Mouse (Mus musculus) embryonic fibroblast, embryonic 13.5 days (primary cell): ENCODE measurements at regions not wholly inside any gene's neighbourhood (a gene's known extent, or its start where the extent isn't known, plus 50 kb on each side); places are given as distances from the start of the nearest gene placed in this dataset.

ENCODE experiments used
- H3K27ac ChIP-seq: 2 replicates; pipeline ENCODE4 v1.5.1; 2012; ENCODE audit warnings: low read length, control low read depth, inconsistent platforms; ENCODE audit not compliant: insufficient read depth
- H3K4me1 ChIP-seq: 2 replicates; pipeline ENCODE4 v1.6.1; 2011; ENCODE audit warnings: low read length; ENCODE audit not compliant: control insufficient read depth, insufficient read depth
- H3K4me3 ChIP-seq: 2 replicates; pipeline ENCODE4 v1.5.1; 2011; ENCODE audit warnings: mild to moderate bottlenecking, control low read depth, low read length; ENCODE audit not compliant: insufficient read depth
- CTCF ChIP-seq: IDR thresholded peaks from 2 replicates; pipeline ENCODE4 v1.5.1; 2011; ENCODE audit warnings: mild to moderate bottlenecking, control low read depth, low read length, moderate library complexity, borderline replicate concordance; ENCODE audit not compliant: insufficient read depth
- POLR2A ChIP-seq: IDR thresholded peaks from 2 replicates; pipeline ENCODE4 v1.6.1; 2011; ENCODE audit warnings: low read depth, mild to moderate bottlenecking, control low read depth, low read length, moderate library complexity

DNA sequence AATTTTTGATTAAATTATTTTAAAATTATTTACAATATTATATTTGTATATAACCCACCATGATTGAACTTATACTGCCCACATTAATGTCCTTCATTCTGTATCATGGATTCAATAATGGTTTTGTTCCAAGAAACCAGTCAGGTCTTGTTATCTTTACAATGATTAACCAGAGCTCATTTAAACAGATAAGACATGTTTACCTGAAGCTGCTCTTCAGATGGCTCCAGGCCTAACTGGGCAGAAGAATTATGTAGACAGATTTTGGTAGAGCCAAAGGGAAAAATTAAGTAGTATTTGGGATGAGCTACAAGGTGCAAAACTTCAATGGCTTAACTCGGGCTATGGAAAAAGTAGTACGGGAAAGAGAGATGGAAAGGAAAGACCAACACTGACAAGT lies 97.7 kb upstream of the Kcnj16 start:
- TF ChIP-seq CTCF (no peak), POLR2A (no peak)
- Histone ChIP-seq H3K27ac (no peak overlapping the region), H3K4me1 (no peaks in the 10 kb centered on the region), H3K4me3 (no peak overlapping the region)

- no peak for TF ChIP-seq POLR2A
- TF ChIP-seq CTCF, result no peak
- Histone ChIP-seq H3K4me1 (no peaks in the 10 kb centered on the region), H3K27ac (no peak overlapping the region), H3K4me3 (no peak overlapping the region)
Measured at GRCm38 (mm10) chr11:110874626-110875025, 93.2 kb upstream of the Kcnj16 start.

DNA sequence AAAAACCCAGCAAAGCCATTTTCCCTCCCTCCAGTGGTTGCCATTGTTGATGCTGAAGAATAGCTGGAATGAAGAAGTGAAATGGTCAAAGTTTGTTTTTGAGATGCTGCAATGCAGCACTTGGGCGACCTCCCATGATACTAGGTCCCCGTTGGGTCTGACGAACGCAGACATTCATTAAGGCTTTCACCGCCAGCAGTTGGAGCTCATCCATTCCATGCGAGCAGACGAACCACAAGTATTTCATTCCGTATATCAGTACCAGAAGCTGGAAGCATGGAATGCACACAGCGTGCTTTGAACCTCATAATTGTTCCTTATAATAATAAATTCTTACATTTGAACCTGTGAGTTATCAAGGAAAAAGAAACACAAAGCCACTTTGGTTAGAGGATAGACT lies 86.9 kb upstream of the Kcnj16 start:
- Histone ChIP-seq H3K27ac (peak overlapping the region; percentile 22; the same call in 1 of the 2 replicates), H3K4me3 (no peak overlapping the region), H3K4me1 (no peaks in the 10 kb centered on the region)
- TF ChIP-seq CTCF (no peak), POLR2A (no peak)

GRCm38 (mm10) chr11:110889354-110890151 lies 78.3 kb upstream of the Kcnj16 start:
- no peaks in the 10 kb centered on the region; the same call in 1 of the 2 replicates for H3K4me1 ChIP-seq
- no peak overlapping the region for H3K27ac ChIP-seq
- no peak for TF ChIP-seq CTCF
- TF ChIP-seq POLR2A, result no peak
- H3K4me3 ChIP-seq, result no peak overlapping the region

- Histone ChIP-seq H3K27ac (no peak overlapping the region), H3K4me3 (no peak overlapping the region), H3K4me1 (no peaks in the 10 kb centered on the region; the same call in 1 of the 2 replicates)
- no peak for TF ChIP-seq POLR2A
- TF ChIP-seq CTCF, result no peak
Measured at GRCm38 (mm10) chr11:110890411-110890810, 77.4 kb upstream of the Kcnj16 start.

DNA sequence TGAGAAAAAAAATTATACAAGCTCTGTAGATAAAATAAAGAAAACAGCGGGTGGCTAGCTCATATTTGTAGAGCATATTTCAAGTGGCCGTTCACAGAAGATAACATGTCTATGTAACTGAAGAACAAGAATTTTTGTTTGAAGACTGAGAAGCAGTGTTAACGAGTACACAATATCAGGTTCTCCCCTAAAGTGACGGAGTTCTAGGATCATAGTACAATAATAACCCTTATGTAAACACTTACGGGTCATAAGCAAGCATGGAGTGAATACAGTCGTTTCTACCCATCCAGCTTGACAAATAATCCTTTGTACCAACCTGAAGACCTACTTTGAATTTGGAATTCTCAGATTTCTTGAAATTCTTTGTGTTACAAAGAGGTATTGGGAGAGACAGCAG lies 64.9 kb upstream of the Kcnj16 start:
- no peaks in the 10 kb centered on the region for H3K4me1 ChIP-seq
- no peak overlapping the region for H3K4me3 ChIP-seq
- no peak overlapping the region for H3K27ac ChIP-seq
- TF ChIP-seq POLR2A (no peak), CTCF (no peak)
